ENCODE assay signal across 15 mouse cellular contexts in genomic region chr13:51063024-51063423, GRCm38 (mm10).
"Had no signal": no experiment of that assay in that cellular context is flagged by ENCODE, and none has a peak within 500 bp of the region (broad histone marks: within the 10 kb centered on the region; RNA-seq: fewer than 3 reads in every experiment).

No protein-coding gene starts in this region.

- H3K27ac ChIP-seq: layer of hippocampus, adult 2 months; limb, embryonic 15.5 days; liver, embryonic 12.5 days; macrophage; neural tube, embryonic 15.5 days had no signal

- ATAC-seq: liver, embryonic 12.5 days had no signal

- H3K9me3 ChIP-seq: limb, embryonic 15.5 days; liver, embryonic 12.5 days; neural tube, embryonic 15.5 days had no signal

- DNase-seq: kidney, postnatal 10 days; kidney, postnatal 4 days; left cerebral cortex, postnatal 4 days; lung, embryonic 14.5 days; lung, postnatal 10 days; midbrain, embryonic 14.5 days; right cerebral cortex, adult 18-20 months; right cerebral cortex, postnatal 25 days; thymus, postnatal 36 days had no signal

- H3K36me3 ChIP-seq: limb, embryonic 15.5 days; liver, embryonic 12.5 days; neural tube, embryonic 15.5 days had no signal

- H3K4me1 ChIP-seq: limb, embryonic 15.5 days; liver, embryonic 12.5 days; neural tube, embryonic 15.5 days had no signal

- H3K4me2 ChIP-seq: limb, embryonic 15.5 days; liver, embryonic 12.5 days; lung, embryonic 14.5 days; neural tube, embryonic 15.5 days had no signal

- H3K9ac ChIP-seq: limb, embryonic 15.5 days; liver, embryonic 12.5 days; lung, embryonic 14.5 days; neural tube, embryonic 15.5 days had no signal

- H3K27me3 ChIP-seq: limb, embryonic 15.5 days; liver, embryonic 12.5 days; neural tube, embryonic 15.5 days had no signal

- H3K4me3 ChIP-seq: layer of hippocampus, adult 2 months; limb, embryonic 15.5 days; liver, embryonic 12.5 days; myocyte; neural tube, embryonic 15.5 days had no signal
